Mouse (Mus musculus): ENCODE data around the gene Rab33b. TPM values are rescaled to one million over a fixed set of nuclear protein-coding genes. Genes with fewer than 3 reads are reported as not detected.
A peak's percentile ranks its signal among the peaks of the same experiment; 100 is the strongest.

The Rab33b gene
- polyA plus RNA-seq, 1 experiment: 28.7 TPM

DNA sequence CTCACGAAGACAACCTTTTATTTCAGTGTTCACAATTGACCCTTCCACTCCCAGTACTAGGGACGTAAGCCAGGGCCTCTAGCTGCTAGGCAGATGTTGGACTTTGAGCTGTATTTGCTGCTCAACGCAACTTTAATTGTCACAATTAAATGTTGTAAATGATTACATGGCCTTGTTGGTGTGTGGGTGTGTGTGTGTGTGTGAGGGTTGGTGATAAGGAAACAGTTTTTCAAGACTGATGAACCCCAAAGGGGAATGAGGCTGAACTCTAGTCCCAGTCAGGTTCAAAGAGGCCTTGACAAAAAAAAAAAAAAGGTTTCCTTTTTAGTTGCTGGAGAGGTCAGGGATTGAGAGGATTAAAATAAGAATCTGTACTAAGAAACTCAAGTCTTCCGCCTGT, 33.7 kb downstream of the Rab33b start:
- 85% methylated on average over 4 of the region's 4 CpGs for WGBS
- Histone ChIP-seq H3K4me1 (ENCODE audit: control insufficient read depth, insufficient read depth, low read length) (no peaks in the 10 kb centered on the region), H3K27me3 (ENCODE audit: control insufficient read depth, insufficient read depth, low read length) (no peaks in the 10 kb centered on the region), H3K4me3 (replicated peaks; ENCODE audit: insufficient read depth, low read depth, low read length) (no peak overlapping the region), H3K27ac (ENCODE audit: insufficient read depth, low read length) (no peak overlapping the region)
- no peak for DNase-seq
- TF ChIP-seq CTCF (IDR thresholded peaks at IDR 0.05; ENCODE audit: borderline replicate concordance, insufficient read depth, low read depth, low read length) (no peak), POLR2A (IDR thresholded peaks at IDR 0.05; ENCODE audit: borderline replicate concordance, insufficient read depth, low read length) (no peak)

DNA sequence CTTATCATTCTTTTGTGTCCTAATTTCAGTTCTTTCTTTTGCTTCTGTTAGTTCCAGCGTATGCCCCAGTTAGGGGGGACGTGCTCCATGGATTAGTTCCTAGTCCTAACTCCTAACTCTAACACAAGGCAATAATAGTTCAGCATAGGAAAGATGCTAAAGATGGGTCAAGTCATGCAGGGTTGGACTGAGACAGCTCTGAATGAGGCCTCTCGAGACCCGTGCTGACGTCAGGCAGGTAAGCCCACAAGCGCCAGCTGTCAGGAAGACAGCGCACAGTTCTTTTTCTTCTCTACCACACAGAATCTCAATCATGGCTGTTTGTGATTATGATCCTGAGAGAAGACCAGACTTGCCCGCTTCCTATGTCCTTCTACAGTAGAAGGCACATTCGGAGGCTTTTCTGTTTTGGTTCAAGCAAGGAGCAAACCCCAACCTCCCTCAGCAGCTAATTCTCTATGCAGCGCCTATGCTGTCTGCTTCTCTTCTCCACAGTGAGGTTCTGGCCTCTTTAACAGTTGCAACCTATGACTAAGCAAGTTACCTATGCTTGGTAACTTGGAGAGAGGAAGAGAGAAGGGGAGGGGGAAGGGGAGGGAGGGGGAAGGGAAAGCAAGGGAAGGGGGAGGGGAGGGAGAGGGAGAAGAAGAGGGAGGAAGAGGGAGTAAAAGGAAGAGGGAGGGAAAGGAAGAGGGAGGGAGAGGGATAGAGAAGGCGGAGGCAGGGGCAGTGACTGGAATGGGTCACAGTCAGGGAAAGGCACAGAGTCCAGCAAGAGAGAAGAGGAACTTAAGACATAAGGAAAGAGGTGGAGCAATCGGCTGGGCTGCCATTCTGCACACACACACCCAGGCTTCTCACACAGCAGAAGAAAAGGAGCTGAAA, 34.4 kb downstream of the Rab33b start:
- no peak for TF ChIP-seq CTCF (IDR thresholded peaks at IDR 0.05; ENCODE audit: borderline replicate concordance, insufficient read depth, low read depth, low read length)
- no peak for TF ChIP-seq POLR2A (IDR thresholded peaks at IDR 0.05; ENCODE audit: borderline replicate concordance, insufficient read depth, low read length)
- no peaks in the 10 kb centered on the region for H3K27me3 ChIP-seq (ENCODE audit: control insufficient read depth, insufficient read depth, low read length)
- no peak for DNase-seq
- H3K4me1 ChIP-seq (ENCODE audit: control insufficient read depth, insufficient read depth, low read length): no peaks in the 10 kb centered on the region
- no peak overlapping the region for H3K4me3 ChIP-seq (replicated peaks; ENCODE audit: insufficient read depth, low read depth, low read length)
- no peak overlapping the region for H3K27ac ChIP-seq (ENCODE audit: insufficient read depth, low read length)
- 84% methylated on average over 12 of the region's 12 CpGs for WGBS

DNA sequence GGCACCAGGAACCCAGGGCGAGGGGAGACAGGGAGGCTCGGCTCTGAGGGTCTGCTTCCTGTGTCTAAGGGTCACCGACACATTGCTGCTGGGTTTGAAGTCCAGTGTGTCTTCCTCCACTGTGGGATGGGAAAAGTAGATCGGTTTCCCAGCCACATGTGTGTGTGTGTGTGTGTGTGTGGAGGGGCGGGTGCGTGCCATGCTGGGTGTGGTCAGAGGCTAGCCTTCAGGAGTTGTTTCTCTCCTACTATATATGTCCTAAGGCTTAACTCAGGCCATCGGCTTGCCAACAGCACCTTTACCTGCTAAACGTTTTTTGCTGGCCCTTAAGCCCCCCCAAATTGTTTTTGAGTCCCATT, 35.0 kb downstream of the Rab33b start:
- no peak for TF ChIP-seq POLR2A (IDR thresholded peaks at IDR 0.05; ENCODE audit: borderline replicate concordance, insufficient read depth, low read length)
- TF ChIP-seq CTCF (IDR thresholded peaks at IDR 0.05; ENCODE audit: borderline replicate concordance, insufficient read depth, low read depth, low read length): no peak
- Histone ChIP-seq H3K4me1 (ENCODE audit: control insufficient read depth, insufficient read depth, low read length) (no peaks in the 10 kb centered on the region), H3K4me3 (replicated peaks; ENCODE audit: insufficient read depth, low read depth, low read length) (no peak overlapping the region), H3K27me3 (ENCODE audit: control insufficient read depth, insufficient read depth, low read length) (no peaks in the 10 kb centered on the region), H3K27ac (ENCODE audit: insufficient read depth, low read length) (no peak overlapping the region)
- WGBS: 76% methylated on average over 7 of the region's 8 CpGs
- DNase-seq: no peak

DNA sequence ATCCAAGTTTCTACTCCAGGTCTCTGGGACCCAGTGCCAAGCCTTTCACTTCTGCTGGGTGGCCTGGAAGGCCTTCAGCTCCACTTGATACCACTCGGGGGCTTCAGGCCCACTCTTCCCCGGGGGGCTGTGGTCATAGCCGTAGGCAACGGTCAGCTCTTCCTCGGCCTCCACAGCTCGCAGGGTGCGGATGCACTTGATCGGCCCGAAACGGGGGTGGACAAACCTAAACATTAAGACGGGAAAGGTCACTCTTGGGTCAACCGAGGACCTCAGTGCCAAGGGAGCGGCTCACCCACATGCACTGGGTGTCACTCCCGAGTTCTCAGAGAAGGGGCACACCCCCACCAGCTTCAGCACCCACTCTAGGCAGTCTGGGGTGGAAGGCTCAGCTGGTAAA, 37.5 kb downstream of the Rab33b start:
- TF ChIP-seq POLR2A (IDR thresholded peaks at IDR 0.05; ENCODE audit: borderline replicate concordance, insufficient read depth, low read length): no peak
- no peak for TF ChIP-seq CTCF (IDR thresholded peaks at IDR 0.05; ENCODE audit: borderline replicate concordance, insufficient read depth, low read depth, low read length)
- DNase-seq: no peak
- 85% methylated on average over 14 of the region's 14 CpGs for WGBS
- Histone ChIP-seq H3K27me3 (ENCODE audit: control insufficient read depth, insufficient read depth, low read length) (no peaks in the 10 kb centered on the region), H3K4me3 (replicated peaks; ENCODE audit: insufficient read depth, low read depth, low read length) (no peak overlapping the region), H3K4me1 (ENCODE audit: control insufficient read depth, insufficient read depth, low read length) (peaks cover 14% of the 10 kb centered on the region), H3K27ac (ENCODE audit: insufficient read depth, low read length) (no peak overlapping the region)

DNA sequence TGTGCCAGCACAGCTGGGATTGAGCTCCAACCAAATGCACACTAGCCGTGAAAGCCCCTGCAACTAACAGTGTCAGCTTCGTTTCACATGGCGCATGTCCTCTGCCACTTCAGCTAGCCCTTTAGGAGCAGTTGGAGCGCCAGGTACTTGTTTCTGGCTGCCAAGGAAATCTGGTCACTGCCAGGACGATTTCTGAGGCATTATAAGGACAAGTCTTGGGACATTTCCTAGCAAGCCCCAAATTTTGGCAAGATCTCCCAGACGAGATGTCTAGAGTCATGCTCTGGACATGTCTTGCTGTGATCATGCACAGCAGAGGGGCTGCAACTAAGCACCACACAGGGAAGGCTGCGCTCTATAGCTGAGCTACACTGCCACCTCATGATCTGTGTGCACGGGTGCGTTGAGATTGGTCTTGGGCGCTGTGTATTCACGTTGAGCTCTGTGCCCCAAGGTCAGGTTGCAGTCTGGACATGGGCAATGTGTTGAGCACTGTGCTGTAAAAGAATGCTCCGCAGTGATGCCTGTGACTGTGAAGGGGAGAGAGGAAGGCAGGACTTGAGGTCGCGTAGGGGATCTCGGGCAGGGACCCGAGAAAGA, 41.6 kb downstream of the Rab33b start:
- H3K4me1 ChIP-seq (ENCODE audit: control insufficient read depth, insufficient read depth, low read length): peaks cover 25% of the 10 kb centered on the region
- peak; percentile 56 to 70 for DNase-seq
- TF ChIP-seq POLR2A (IDR thresholded peaks at IDR 0.05; ENCODE audit: borderline replicate concordance, insufficient read depth, low read length) (no peak), CTCF (IDR thresholded peaks at IDR 0.05; ENCODE audit: borderline replicate concordance, insufficient read depth, low read depth, low read length) (no peak)
- no peaks in the 10 kb centered on the region for H3K27me3 ChIP-seq (ENCODE audit: control insufficient read depth, insufficient read depth, low read length)
- peak overlapping the region; percentile 12; the same call in 1 of the 2 replicates for H3K27ac ChIP-seq (ENCODE audit: insufficient read depth, low read length)
- WGBS: 34% methylated on average over 16 of the region's 16 CpGs
- H3K4me3 ChIP-seq (replicated peaks; ENCODE audit: insufficient read depth, low read depth, low read length): no peak overlapping the region

DNA sequence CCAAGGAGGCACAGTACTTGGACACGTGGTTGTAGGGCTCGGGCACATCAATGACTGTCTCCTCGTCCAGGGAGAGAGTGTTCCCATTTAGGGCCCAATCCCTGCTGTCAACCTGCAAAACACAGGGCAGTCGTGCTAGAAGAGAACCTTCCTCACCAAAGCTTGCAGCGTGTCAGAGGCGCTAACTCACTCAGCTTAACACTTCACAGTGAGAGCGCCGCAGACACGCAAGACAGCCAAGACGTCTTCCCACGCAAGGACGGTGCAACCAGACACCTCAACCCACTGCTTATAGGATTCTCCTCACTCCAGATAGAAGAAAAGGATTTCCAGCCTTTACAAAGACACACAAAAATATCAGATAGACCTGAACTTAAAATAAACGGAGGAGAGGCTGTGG, 43.2 kb downstream of the Rab33b start:
- WGBS: 96% methylated on average over 13 of the region's 13 CpGs
- Histone ChIP-seq H3K27ac (ENCODE audit: insufficient read depth, low read length) (no peak overlapping the region), H3K27me3 (ENCODE audit: control insufficient read depth, insufficient read depth, low read length) (no peaks in the 10 kb centered on the region), H3K4me1 (ENCODE audit: control insufficient read depth, insufficient read depth, low read length) (peaks cover 35% of the 10 kb centered on the region), H3K4me3 (replicated peaks; ENCODE audit: insufficient read depth, low read depth, low read length) (no peak overlapping the region)
- no peak for TF ChIP-seq POLR2A (IDR thresholded peaks at IDR 0.05; ENCODE audit: borderline replicate concordance, insufficient read depth, low read length)
- no peak for TF ChIP-seq CTCF (IDR thresholded peaks at IDR 0.05; ENCODE audit: borderline replicate concordance, insufficient read depth, low read depth, low read length)
- DNase-seq: no peak

DNA sequence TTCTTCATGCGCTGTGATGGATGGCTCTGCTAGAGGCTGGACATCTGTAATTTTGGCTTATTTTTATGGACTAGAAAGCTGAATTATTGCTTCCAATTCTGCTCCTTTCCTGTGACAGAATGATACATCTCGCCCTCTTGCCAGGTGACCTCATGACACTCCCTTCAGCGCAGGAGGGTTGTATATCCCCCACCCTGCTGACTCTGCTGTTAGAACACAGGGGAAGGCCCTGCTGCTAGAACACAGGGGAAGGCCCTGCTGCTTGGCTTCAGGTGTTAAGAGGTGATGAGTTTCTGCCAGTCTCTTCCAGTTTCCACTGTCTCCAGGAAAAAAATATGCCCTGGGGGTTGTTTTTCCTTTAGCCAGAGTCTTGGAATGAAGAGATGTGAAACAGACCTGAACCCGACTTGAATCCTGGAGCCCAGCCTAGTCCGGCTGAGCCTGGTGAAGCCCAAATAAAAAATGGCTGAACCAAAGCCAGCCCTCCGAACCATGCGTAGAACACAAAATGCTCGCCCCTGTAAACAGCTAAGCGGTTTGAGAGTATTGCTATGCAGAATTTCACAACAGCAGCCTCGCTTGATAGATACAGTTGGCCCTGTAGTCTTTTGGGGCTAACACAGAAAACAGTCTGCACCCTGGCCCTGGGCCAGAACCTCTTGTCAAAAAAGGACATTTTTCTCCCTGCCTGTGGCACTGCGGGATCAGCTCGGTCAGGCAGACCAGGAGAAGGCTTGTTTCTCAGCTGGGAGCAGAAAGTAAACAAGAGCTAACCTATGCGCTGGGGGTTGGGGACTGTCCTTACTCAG, 48.0 kb downstream of the Rab33b start:
- peak overlapping the region; percentile 93 for H3K27ac ChIP-seq (ENCODE audit: insufficient read depth, low read length)
- peaks cover 39% of the 10 kb centered on the region for H3K4me1 ChIP-seq (ENCODE audit: control insufficient read depth, insufficient read depth, low read length)
- WGBS: 8% methylated on average over 13 of the region's 13 CpGs
- DNase-seq: peak; percentile 90 to 95
- TF ChIP-seq CTCF (IDR thresholded peaks at IDR 0.05; ENCODE audit: borderline replicate concordance, insufficient read depth, low read depth, low read length) (no peak), POLR2A (IDR thresholded peaks at IDR 0.05; ENCODE audit: borderline replicate concordance, insufficient read depth, low read length) (no peak)
- no peaks in the 10 kb centered on the region for H3K27me3 ChIP-seq (ENCODE audit: control insufficient read depth, insufficient read depth, low read length)
- no peak overlapping the region for H3K4me3 ChIP-seq (replicated peaks; ENCODE audit: insufficient read depth, low read depth, low read length)
